Mouse (Mus musculus): ENCODE results near the gene Ccl7. TPM values are rescaled to one million over a fixed set of nuclear protein-coding genes. Genes with fewer than 3 reads are reported as not detected.

The Ccl7 gene
- polyA plus RNA-seq, 1 experiment: not detected

- 69% methylated on average over 2 of the region's 2 CpGs for WGBS
- H3K27ac ChIP-seq (ENCODE audit: insufficient read depth, low read length): no peak overlapping the region
- no peak overlapping the region for H3K4me3 ChIP-seq (ENCODE audit: extremely low read depth, insufficient read depth, insufficient read length)
- no peaks in the 10 kb centered on the region for H3K36me3 ChIP-seq (ENCODE audit: control insufficient read depth, insufficient read depth, low read length)
- no peaks in the 10 kb centered on the region for H3K27me3 ChIP-seq (ENCODE audit: control insufficient read depth, insufficient read depth, low read length)
- DNase-seq (ENCODE audit: low read depth in 1 of 2, low spot score in 2 of 2): no peak
- TF ChIP-seq CTCF (IDR thresholded peaks at IDR 0.05; ENCODE audit: extremely low read depth, insufficient read depth, insufficient read length, insufficient replicate concordance) (no peak), POLR2A (IDR thresholded peaks at IDR 0.05; ENCODE audit: low read depth, low read length) (no peak)
- no peaks in the 10 kb centered on the region for H3K4me1 ChIP-seq (ENCODE audit: control insufficient read depth, insufficient read depth, insufficient read length)
Observed at GRCm38 (mm10) chr11:82019389-82019788, 26.1 kb upstream of the Ccl7 start.

GRCm38 (mm10) chr11:82019793-82020192, 25.7 kb upstream of the Ccl7 start:
- TF ChIP-seq POLR2A (IDR thresholded peaks at IDR 0.05; ENCODE audit: low read depth, low read length): no peak
- TF ChIP-seq CTCF (IDR thresholded peaks at IDR 0.05; ENCODE audit: extremely low read depth, insufficient read depth, insufficient read length, insufficient replicate concordance): no peak
- no peak overlapping the region for H3K4me3 ChIP-seq (ENCODE audit: extremely low read depth, insufficient read depth, insufficient read length)
- H3K27ac ChIP-seq (ENCODE audit: insufficient read depth, low read length): no peak overlapping the region
- H3K27me3 ChIP-seq (ENCODE audit: control insufficient read depth, insufficient read depth, low read length): no peaks in the 10 kb centered on the region
- no peaks in the 10 kb centered on the region for H3K4me1 ChIP-seq (ENCODE audit: control insufficient read depth, insufficient read depth, insufficient read length)
- DNase-seq (ENCODE audit: low read depth in 1 of 2, low spot score in 2 of 2): no peak
- no peaks in the 10 kb centered on the region for H3K36me3 ChIP-seq (ENCODE audit: control insufficient read depth, insufficient read depth, low read length)

- no peak for DNase-seq (ENCODE audit: low read depth in 1 of 2, low spot score in 2 of 2)
- Histone ChIP-seq H3K4me3 (ENCODE audit: extremely low read depth, insufficient read depth, insufficient read length) (no peak overlapping the region), H3K36me3 (ENCODE audit: control insufficient read depth, insufficient read depth, low read length) (no peaks in the 10 kb centered on the region), H3K27ac (ENCODE audit: insufficient read depth, low read length) (no peak overlapping the region), H3K27me3 (ENCODE audit: control insufficient read depth, insufficient read depth, low read length) (no peaks in the 10 kb centered on the region), H3K4me1 (ENCODE audit: control insufficient read depth, insufficient read depth, insufficient read length) (no peaks in the 10 kb centered on the region)
- WGBS: 8% methylated on average over 3 of the region's 3 CpGs
- TF ChIP-seq POLR2A (IDR thresholded peaks at IDR 0.05; ENCODE audit: low read depth, low read length): no peak
- no peak for TF ChIP-seq CTCF (IDR thresholded peaks at IDR 0.05; ENCODE audit: extremely low read depth, insufficient read depth, insufficient read length, insufficient replicate concordance)
Observed at GRCm38 (mm10) chr11:82021406-82021805, 24.1 kb upstream of the Ccl7 start.

GRCm38 (mm10) chr11:82022504-82023056, 22.9 kb upstream of the Ccl7 start:
- 24% methylated on average over 6 of the region's 6 CpGs for WGBS
- DNase-seq (ENCODE audit: low read depth in 1 of 2, low spot score in 2 of 2): no peak
- Histone ChIP-seq H3K4me1 (ENCODE audit: control insufficient read depth, insufficient read depth, insufficient read length) (no peaks in the 10 kb centered on the region), H3K36me3 (ENCODE audit: control insufficient read depth, insufficient read depth, low read length) (no peaks in the 10 kb centered on the region), H3K27ac (ENCODE audit: insufficient read depth, low read length) (no peak overlapping the region), H3K4me3 (ENCODE audit: extremely low read depth, insufficient read depth, insufficient read length) (no peak overlapping the region), H3K27me3 (ENCODE audit: control insufficient read depth, insufficient read depth, low read length) (no peaks in the 10 kb centered on the region)
- TF ChIP-seq POLR2A (IDR thresholded peaks at IDR 0.05; ENCODE audit: low read depth, low read length) (no peak), CTCF (IDR thresholded peaks at IDR 0.05; ENCODE audit: extremely low read depth, insufficient read depth, insufficient read length, insufficient replicate concordance) (no peak)

GRCm38 (mm10) chr11:82023769-82024168, 21.7 kb upstream of the Ccl7 start:
- H3K4me3 ChIP-seq (ENCODE audit: extremely low read depth, insufficient read depth, insufficient read length): no peak overlapping the region

GRCm38 (mm10) chr11:82030171-82030570, 15.3 kb upstream of the Ccl7 start:
- no peaks in the 10 kb centered on the region for H3K36me3 ChIP-seq (ENCODE audit: control insufficient read depth, insufficient read depth, low read length)
- H3K27me3 ChIP-seq (ENCODE audit: control insufficient read depth, insufficient read depth, low read length): no peaks in the 10 kb centered on the region
- 74% methylated on average over 2 of the region's 2 CpGs for WGBS
- no peaks in the 10 kb centered on the region for H3K4me1 ChIP-seq (ENCODE audit: control insufficient read depth, insufficient read depth, insufficient read length)
- H3K4me3 ChIP-seq (ENCODE audit: extremely low read depth, insufficient read depth, insufficient read length): no peak overlapping the region
- DNase-seq (ENCODE audit: low read depth in 1 of 2, low spot score in 2 of 2): no peak
- TF ChIP-seq POLR2A (IDR thresholded peaks at IDR 0.05; ENCODE audit: low read depth, low read length) (no peak), CTCF (IDR thresholded peaks at IDR 0.05; ENCODE audit: extremely low read depth, insufficient read depth, insufficient read length, insufficient replicate concordance) (no peak)
- H3K27ac ChIP-seq (ENCODE audit: insufficient read depth, low read length): no peak overlapping the region

More at GRCm38 (mm10) chr11:82023769-82024168, 21.7 kb upstream of the Ccl7 start:
- no peaks in the 10 kb centered on the region for H3K27me3 ChIP-seq (ENCODE audit: control insufficient read depth, insufficient read depth, low read length)
- no peak for TF ChIP-seq CTCF (IDR thresholded peaks at IDR 0.05; ENCODE audit: extremely low read depth, insufficient read depth, insufficient read length, insufficient replicate concordance)
- H3K36me3 ChIP-seq (ENCODE audit: control insufficient read depth, insufficient read depth, low read length): no peaks in the 10 kb centered on the region
- H3K27ac ChIP-seq (ENCODE audit: insufficient read depth, low read length): no peak overlapping the region
- no peaks in the 10 kb centered on the region for H3K4me1 ChIP-seq (ENCODE audit: control insufficient read depth, insufficient read depth, insufficient read length)
- WGBS: 69% methylated on average over 4 of the region's 4 CpGs
- no peak for DNase-seq (ENCODE audit: low read depth in 1 of 2, low spot score in 2 of 2)

- H3K27ac ChIP-seq (ENCODE audit: insufficient read depth, low read length): no peak overlapping the region
- TF ChIP-seq POLR2A (IDR thresholded peaks at IDR 0.05; ENCODE audit: low read depth, low read length) (no peak), CTCF (IDR thresholded peaks at IDR 0.05; ENCODE audit: extremely low read depth, insufficient read depth, insufficient read length, insufficient replicate concordance) (no peak)
Observed at GRCm38 (mm10) chr11:82032136-82032535, 13.4 kb upstream of the Ccl7 start.

More at GRCm38 (mm10) chr11:82032136-82032535, 13.4 kb upstream of the Ccl7 start:
- DNase-seq (ENCODE audit: low read depth in 1 of 2, low spot score in 2 of 2): no peak
- Histone ChIP-seq H3K4me3 (ENCODE audit: extremely low read depth, insufficient read depth, insufficient read length) (no peak overlapping the region), H3K27me3 (ENCODE audit: control insufficient read depth, insufficient read depth, low read length) (no peaks in the 10 kb centered on the region), H3K36me3 (ENCODE audit: control insufficient read depth, insufficient read depth, low read length) (no peaks in the 10 kb centered on the region), H3K4me1 (ENCODE audit: control insufficient read depth, insufficient read depth, insufficient read length) (no peaks in the 10 kb centered on the region)
